Mouse (Mus musculus): Measurements from ENCODE around the gene Ppara.
A peak's percentile ranks its signal among the peaks of the same experiment; 100 is the strongest.

The Ppara gene

GRCm38 (mm10) chr15:85809091-85809490 lies 74.3 kb downstream of the Ppara start:
- DNase-seq = no peak

GRCm38 (mm10) chr15:85810462-85810805 lies 75.7 kb downstream of the Ppara start:
- DNase-seq = no peak

- no peak for DNase-seq
Observed at GRCm38 (mm10) chr15:85810806-85811521, 76.2 kb downstream of the Ppara start.

- peak; percentile 97 for DNase-seq
Observed at GRCm38 (mm10) chr15:85811535-85812277, 76.9 kb downstream of the Ppara start, which contains the start of gene Cdpf1. Cdpf1 (minus strand) TSS chr15:85811697.

GRCm38 (mm10) chr15:85813428-85813827 lies 78.6 kb downstream of the Ppara start:
- no peak for DNase-seq

- peak; percentile 53 for DNase-seq
Observed at GRCm38 (mm10) chr15:85821203-85822010, 86.6 kb downstream of the Ppara start, which contains the start of gene Pkdrej. Pkdrej (minus strand) TSS chr15:85821734.

DNA sequence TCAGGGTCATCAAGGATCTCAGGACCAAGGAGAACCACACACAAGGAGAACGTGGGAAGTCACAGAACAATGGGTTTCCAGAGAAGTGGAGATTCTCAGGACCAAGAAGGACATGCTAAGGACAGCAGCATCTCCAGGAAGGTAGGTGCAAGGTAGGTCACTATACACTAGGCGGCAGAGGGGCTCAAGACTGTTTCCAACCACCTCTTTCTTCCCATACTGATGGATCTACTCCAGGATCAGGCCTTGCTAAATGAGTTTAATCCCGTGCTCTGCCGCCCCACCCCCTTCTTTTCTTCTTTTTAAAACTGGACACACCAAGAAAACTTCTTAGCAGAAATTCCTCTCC lies 87.2 kb downstream of the Ppara start:
- DNase-seq = no peak

DNA sequence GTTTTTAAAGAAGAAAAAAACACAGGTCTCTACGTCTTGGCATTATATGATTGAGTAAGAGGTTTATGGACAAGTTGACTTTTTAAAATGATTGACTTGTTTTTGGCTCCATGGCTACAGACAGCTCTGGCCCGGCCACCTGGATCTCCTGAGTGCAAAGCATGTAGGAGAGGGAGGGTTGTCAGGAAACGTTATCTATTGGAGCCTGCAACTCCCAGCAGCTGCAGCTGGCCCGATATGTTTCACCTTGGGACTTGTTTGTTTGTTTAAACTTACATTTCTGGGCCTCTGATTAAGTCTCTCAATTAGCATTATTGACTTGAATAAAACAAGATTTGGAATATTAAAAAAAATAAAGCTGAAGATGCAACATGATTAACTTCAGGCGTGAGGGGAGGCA lies 91.9 kb downstream of the Ppara start:
- DNase-seq = no peak

GRCm38 (mm10) chr15:85828071-85828470 lies 93.3 kb downstream of the Ppara start:
- no peak for DNase-seq

GRCm38 (mm10) chr15:85829470-85829869 lies 94.7 kb downstream of the Ppara start:
- DNase-seq = no peak

DNA sequence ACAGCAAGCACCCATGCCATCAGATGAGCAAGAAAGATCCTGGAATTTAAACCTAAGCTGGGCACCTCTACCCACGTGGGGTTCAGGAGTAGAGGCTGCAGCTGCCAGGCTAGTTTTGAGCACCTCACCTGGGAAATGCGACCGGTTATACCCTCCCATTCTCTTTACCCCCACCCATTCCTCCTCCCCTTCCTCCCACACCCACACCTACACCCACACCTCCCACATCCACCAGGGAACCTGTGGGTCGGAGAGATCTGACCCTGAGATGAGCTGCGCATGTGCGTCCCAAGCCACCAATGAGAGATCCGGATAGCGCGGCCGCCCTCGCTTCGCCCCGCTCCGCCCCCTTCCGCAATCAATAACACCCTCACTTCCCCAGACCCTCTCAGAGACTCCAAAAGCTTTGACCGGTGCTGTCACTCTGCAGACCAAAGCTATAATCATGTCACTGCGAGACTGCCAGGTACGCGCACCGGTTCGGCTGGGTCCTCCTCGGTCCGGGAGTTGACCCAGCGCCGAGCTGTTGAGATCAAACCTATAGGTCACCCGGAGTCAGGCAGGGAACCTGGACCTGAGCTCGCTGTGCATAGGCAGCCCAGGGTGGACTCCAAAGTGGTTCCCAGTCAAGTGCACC lies 97.3 kb downstream of the Ppara start, which contains the start of gene Ttc38:
Ttc38 (plus strand) TSS at position 353 of the 637 bp plus-strand sequence.
- peak; percentile 84 for DNase-seq

GRCm38 (mm10) chr15:85832599-85832998 lies 97.8 kb downstream of the Ppara start:
- DNase-seq = no peak

DNA sequence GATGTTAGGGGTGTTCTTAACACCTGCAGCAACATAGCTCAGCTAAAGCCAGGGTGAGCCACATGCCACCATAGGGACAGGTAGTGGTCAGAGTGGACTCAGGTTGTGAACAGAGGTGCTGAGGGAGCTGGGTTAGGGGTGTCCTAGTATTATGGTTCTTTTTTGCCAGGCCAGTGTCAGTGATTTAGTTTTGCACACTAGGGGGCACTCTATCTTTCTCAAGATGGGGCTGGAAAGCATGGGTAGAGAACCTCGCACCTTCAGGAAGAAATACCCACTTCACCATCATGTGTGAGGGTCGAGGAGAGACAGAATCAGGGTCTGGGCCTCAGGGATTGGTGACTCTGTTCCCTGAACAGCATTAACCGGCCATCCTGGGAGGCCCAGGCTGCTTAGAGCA lies 100.6 kb downstream of the Ppara start:
- no peak for DNase-seq

GRCm38 (mm10) chr15:85836887-85837286 lies 102.1 kb downstream of the Ppara start:
- DNase-seq = no peak

GRCm38 (mm10) chr15:85840983-85841382 lies 106.2 kb downstream of the Ppara start:
- peak; percentile 37 for DNase-seq

DNA sequence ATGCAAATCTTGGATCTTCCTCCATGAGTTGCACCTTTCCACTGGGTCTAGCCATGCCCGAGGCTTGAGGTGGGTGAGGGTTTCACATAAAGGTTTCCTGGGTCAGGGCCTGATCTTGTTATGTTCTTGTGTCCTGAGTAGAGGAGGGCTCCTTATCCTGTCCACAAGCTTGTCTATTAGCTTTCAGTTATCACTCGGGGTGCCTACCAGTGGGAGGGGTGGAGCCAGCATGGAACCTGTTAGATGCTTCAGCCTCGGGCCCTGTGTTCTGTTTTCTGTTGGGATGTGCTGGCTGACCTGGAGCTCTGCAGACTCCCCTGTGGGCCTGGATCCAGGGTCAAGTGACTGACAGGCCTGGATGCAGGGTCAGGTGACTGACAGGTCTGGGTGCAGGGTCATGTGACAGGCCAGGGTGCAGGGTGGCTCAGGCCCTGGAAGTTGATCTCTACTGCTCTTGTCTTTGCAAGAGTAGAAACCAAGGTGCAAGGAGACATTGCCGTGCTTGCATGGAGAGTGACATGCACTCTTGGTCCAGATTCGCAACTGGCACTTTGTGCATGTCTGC lies 107.1 kb downstream of the Ppara start:
- no peak for DNase-seq

GRCm38 (mm10) chr15:85845071-85845470 lies 110.3 kb downstream of the Ppara start:
- DNase-seq = no peak

DNA sequence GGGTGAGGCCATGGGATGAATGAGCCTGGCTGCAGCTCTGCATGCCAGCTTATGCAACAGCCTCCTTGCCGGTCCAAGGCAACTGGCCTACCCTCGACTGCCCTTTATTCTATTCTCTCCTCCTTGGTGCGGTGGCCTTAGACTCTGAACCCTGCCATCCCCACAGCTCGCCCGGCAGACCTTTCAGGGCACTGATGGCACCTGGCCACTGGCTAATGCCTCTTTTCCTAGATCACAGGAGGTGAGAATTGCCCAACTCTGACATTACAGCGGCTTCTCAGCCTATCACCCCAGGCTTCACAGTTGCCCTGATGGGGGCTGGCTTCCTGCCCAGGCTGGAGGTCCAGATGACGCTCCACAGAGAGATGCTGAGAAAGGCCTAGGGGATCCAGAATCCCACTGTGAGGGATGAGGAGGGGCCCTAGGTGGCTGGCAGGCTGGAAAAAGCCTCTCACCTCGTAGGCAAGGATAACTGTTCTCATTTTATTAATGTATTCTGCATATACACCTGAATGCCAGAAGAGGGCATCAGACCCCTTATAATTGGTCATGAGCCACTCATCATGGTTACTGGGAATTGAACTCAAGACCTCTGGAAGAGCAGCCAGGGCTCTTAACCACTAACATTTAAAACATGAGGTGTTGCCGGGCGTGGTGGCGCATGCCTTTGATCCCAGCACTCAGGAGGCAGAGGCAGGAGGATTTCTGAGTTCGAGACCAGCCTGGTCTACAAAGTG lies 117.0 kb downstream of the Ppara start:
- no peak for DNase-seq

Measured in retina, postnatal 1 day (tissue).